Mouse (Mus musculus) megakaryocyte, adult 5-6 weeks (primary cell): ENCODE data around the gene Fam3b. TPM values are rescaled to one million over a fixed set of nuclear protein-coding genes. Genes with fewer than 3 reads are reported as not detected.

Experiments used
- ATAC-seq: 2 replicates; pipeline ENCODE4 v1.8.0; 2016; ENCODE audit warnings: mild to moderate bottlenecking, inconsistent platforms; ENCODE audit not compliant: poor library complexity, severe bottlenecking
- total RNA-seq, 2 experiments: library from RNA; stranded (forward) in 1 of 2; stranded (reverse) in 1 of 2; fragments of 153-499, 151-499 nt in 1 of 2; fragments of 221-1000, 200-1000 nt in 1 of 2; gene quantifications; 2 replicates each; pipeline versions ENCODE4 v1.2.3 to v1.2.4; 2015 to 2017

Gene Fam3b
- total RNA-seq, 2 experiments from 2014 or later = 0.20 to 1.1 TPM

GRCm38 (mm10) chr16:97496026-97496425, 18.6 kb downstream of the Fam3b start:
- no peak for ATAC-seq

- no peak for ATAC-seq
These were observed 22.2 kb downstream of the Fam3b start for GRCm38 (mm10) chr16:97492369-97492768.

- ATAC-seq = peak; percentile 83
These were observed 36.0 kb downstream of the Fam3b start for GRCm38 (mm10) chr16:97478655-97479054.

GRCm38 (mm10) chr16:97476524-97476923, 38.1 kb downstream of the Fam3b start:
- ATAC-seq = 0 out of 2 replicates have a peak, but pooled peaks have one; percentile 16

GRCm38 (mm10) chr16:97475581-97475980, 39.0 kb downstream of the Fam3b start:
- ATAC-seq = no peak

GRCm38 (mm10) chr16:97474671-97475070, 39.9 kb downstream of the Fam3b start:
- ATAC-seq = no peak

- ATAC-seq = peak; percentile 76
These were observed 46.4 kb downstream of the Fam3b start for GRCm38 (mm10) chr16:97467993-97468791.

GRCm38 (mm10) chr16:97467472-97467871, 47.1 kb downstream of the Fam3b start:
- ATAC-seq = no peak

- ATAC-seq = no peak
These were observed 48.2 kb downstream of the Fam3b start for GRCm38 (mm10) chr16:97466182-97466957.

GRCm38 (mm10) chr16:97462481-97463181, 52.0 kb downstream of the Fam3b start, which contains the start of gene Mx1:
Gene Mx1, minus strand, starts transcription at chr16:97462907.
- ATAC-seq = peak; percentile 85

GRCm38 (mm10) chr16:97461271-97461670, 53.3 kb downstream of the Fam3b start:
- ATAC-seq = no peak

- ATAC-seq = no peak
These were observed 54.8 kb downstream of the Fam3b start for GRCm38 (mm10) chr16:97459831-97460230.

- no peak for ATAC-seq
These were observed 67.2 kb downstream of the Fam3b start for GRCm38 (mm10) chr16:97447386-97447785.

- peak; percentile 85 for ATAC-seq
These were observed 70.8 kb downstream of the Fam3b start for GRCm38 (mm10) chr16:97443670-97444263.

GRCm38 (mm10) chr16:97441967-97442366, 72.6 kb downstream of the Fam3b start:
- ATAC-seq = no peak

- ATAC-seq = no peak
These were observed 76.4 kb downstream of the Fam3b start for GRCm38 (mm10) chr16:97438191-97438590.

- ATAC-seq = no peak
These were observed 77.1 kb downstream of the Fam3b start for GRCm38 (mm10) chr16:97437448-97438056.

- no peak for ATAC-seq
These were observed 80.4 kb downstream of the Fam3b start for GRCm38 (mm10) chr16:97434206-97434605.

GRCm38 (mm10) chr16:97431328-97431727, 83.3 kb downstream of the Fam3b start:
- ATAC-seq = no peak

- no peak for ATAC-seq
These were observed 84.5 kb downstream of the Fam3b start for GRCm38 (mm10) chr16:97430091-97430490.
